Mouse (Mus musculus): ENCODE results near the gene Slc51a. TPM values are rescaled to one million over a fixed set of nuclear protein-coding genes. Genes with fewer than 3 reads are reported as not detected.
A peak's percentile ranks its signal among the peaks of the same experiment; 100 is the strongest.

Gene Slc51a
- total and polyA plus RNA-seq, 3 experiments = 0.08 to 0.17 TPM; not detected in 1

DNA sequence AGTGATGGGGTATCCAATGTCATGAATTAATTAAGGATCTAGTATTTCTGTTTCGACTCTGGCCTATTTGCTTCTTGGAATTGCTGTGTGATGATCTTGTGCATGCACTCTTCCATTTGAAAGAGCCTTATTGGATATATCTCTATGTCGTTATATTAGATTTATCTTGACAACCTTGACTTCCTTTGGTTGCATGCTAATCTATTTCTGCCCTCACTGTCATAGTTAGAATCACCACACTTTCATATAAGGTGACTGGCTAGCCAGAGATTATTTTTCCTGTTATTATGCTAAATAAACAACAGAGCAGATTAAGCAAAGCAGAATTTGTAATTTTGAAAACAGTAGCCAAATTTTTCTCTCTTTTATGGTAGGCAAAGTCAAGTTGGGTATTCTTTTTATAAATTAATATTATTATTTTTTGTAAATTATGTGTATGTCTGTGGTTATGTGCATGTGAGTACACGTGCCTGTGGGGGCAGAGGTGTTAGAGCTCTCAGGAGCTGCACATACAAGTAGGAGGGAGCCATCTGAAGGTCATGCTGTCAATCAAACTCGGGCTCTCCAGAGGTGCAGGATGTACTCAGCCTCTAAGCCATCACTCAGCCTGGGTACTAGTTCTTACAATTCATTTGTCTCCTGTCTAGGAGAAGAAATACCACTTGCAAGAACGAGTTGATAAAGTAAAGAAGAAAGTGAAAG, 18.1 kb downstream of the Slc51a start:
- TF ChIP-seq RAD21 (IDR thresholded peaks at IDR 0.05; ENCODE audit: low read depth, low read length) = no peak
- TF ChIP-seq NRF1 (IDR thresholded peaks at IDR 0.05; ENCODE audit: low read depth, low read length) = no peak
- TF ChIP-seq CTCF (conservative IDR thresholded peaks at IDR 0.05 in 1 of 2, IDR thresholded peaks at IDR 0.05 in 1 of 2; ENCODE audit: low read depth in 2 of 2, low read length in 2 of 2) = no peak
- no peak for TF ChIP-seq MAZ (IDR thresholded peaks at IDR 0.05; ENCODE audit: low read depth, low read length)
- TF ChIP-seq TBP (conservative IDR thresholded peaks at IDR 0.05; ENCODE audit: low read depth, low read length) = no peak
- no peak for TF ChIP-seq MAFK (IDR thresholded peaks at IDR 0.05; ENCODE audit: insufficient replicate concordance, low read length)
- no peak for TF ChIP-seq RCOR1 (conservative IDR thresholded peaks at IDR 0.05; ENCODE audit: low read depth, low read length)
- TF ChIP-seq IRF4 (IDR thresholded peaks at IDR 0.05; ENCODE audit: low read depth, low read length) = no peak
- TF ChIP-seq MEF2A (IDR thresholded peaks at IDR 0.05; ENCODE audit: borderline replicate concordance, low read depth, low read length) = no peak
- no peak for TF ChIP-seq HCFC1 (IDR thresholded peaks at IDR 0.05; ENCODE audit: low read depth, low read length)
- no peak for TF ChIP-seq SMC3 (IDR thresholded peaks at IDR 0.05; ENCODE audit: low read depth, low read length)
- no peak for TF ChIP-seq JUN (IDR thresholded peaks at IDR 0.05; ENCODE audit: insufficient read depth, low read depth, low read length)
- TF ChIP-seq POLR2A (IDR thresholded peaks at IDR 0.05; ENCODE audit: low read depth, low read length) = no peak
- TF ChIP-seq POLR2AphosphoS2 (IDR thresholded peaks at IDR 0.05; ENCODE audit: low read depth, low read length) = no peak
- no peak for TF ChIP-seq GABPA (IDR thresholded peaks at IDR 0.05; ENCODE audit: insufficient replicate concordance, low read depth, low read length)
- TF ChIP-seq EP300 (IDR thresholded peaks at IDR 0.05; ENCODE audit: low read length) = no peak
- TF ChIP-seq CHD2 (IDR thresholded peaks at IDR 0.05; ENCODE audit: low read length) = no peak
- in situ Hi-C loops (cut with MboI; ENCODE audit: low pct_ligation_motif_present, low pct_unique_long_range_greater_than_20kb, low sequenced_read_pairs) (loop anchor here (10.0 to 25.0 kb wide), 2 partner anchors 207 to 365 kb away; partner anchors contain the start of gene Smco1), dilution Hi-C loops (cut with MboI; ENCODE audit: extremely low pct_ligation_motif_present, extremely low pct_unique_long_range_greater_than_20kb, low sequenced_read_pairs) (no loop called here)
- Histone ChIP-seq H3K9me3 (replicated peaks; ENCODE audit: low read length) (no peaks in the 10 kb centered on the region), H3K36me3 (replicated peaks in 1 of 2; ENCODE audit: control insufficient read depth in 1 of 2, insufficient read depth in 1 of 2, low read length in 1 of 2) (peaks cover 25 to 58% of the 10 kb centered on the region in 2 experiments), H3K4me1 (ENCODE audit: control insufficient read depth in 1 of 2, insufficient read depth in 2 of 2) (peaks cover 7 to 53% of the 10 kb centered on the region in 2 experiments; a peak in 3 of 4 replicates), H3K4me3 (replicated peaks in 1 of 3; ENCODE audit: low read depth in 2 of 3, low read length in 2 of 3, poor library complexity in 1 of 3) (no peak overlapping the region), H3K4me2 (ENCODE audit: insufficient read depth, low read depth, poor library complexity, severe bottlenecking) (no peak overlapping the region), H3K27ac (ENCODE audit: insufficient read depth, low read depth) (no peak overlapping the region), H3K9ac (ENCODE audit: insufficient read depth, low read depth) (no peak overlapping the region), H3K79me2 (replicated peaks; ENCODE audit: control insufficient read depth, extremely low read depth, insufficient read depth, poor library complexity, severe bottlenecking) (no peaks in the 10 kb centered on the region), H3K27me3 (replicated peaks) (no peaks in the 10 kb centered on the region)
- DNase-seq (ENCODE audit: extremely low read depth) = no peak

DNA sequence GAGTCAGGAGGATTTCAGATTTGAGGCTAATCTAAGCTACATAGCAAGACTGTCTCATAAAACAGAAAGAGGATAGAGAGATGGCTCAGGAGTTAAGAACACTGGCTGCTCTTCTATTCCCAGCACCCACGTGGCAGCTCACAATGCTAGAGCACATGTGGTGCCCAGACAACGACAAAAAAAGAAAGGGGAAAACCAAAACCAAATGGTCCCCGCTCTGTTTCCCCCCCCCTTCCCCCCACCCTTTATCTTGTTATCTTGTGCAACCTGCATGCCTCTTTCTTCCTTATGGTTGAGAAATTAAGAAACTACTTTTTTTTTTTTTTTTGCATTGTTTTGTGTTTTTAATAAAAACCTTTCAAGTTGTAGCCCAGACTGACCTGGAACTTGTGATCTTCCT, 19.2 kb downstream of the Slc51a start:
- Histone ChIP-seq H3K27me3 (replicated peaks) (no peaks in the 10 kb centered on the region), H3K27ac (ENCODE audit: insufficient read depth, low read depth) (no peak overlapping the region), H3K4me1 (ENCODE audit: control insufficient read depth in 1 of 2, insufficient read depth in 2 of 2) (peaks cover 7 to 53% of the 10 kb centered on the region in 2 experiments; a peak in 3 of 4 replicates), H3K9me3 (replicated peaks; ENCODE audit: low read length) (no peaks in the 10 kb centered on the region), H3K36me3 (replicated peaks in 1 of 2; ENCODE audit: control insufficient read depth in 1 of 2, insufficient read depth in 1 of 2, low read length in 1 of 2) (peaks cover 30 to 61% of the 10 kb centered on the region in 2 experiments), H3K4me2 (ENCODE audit: insufficient read depth, low read depth, poor library complexity, severe bottlenecking) (no peak overlapping the region), H3K9ac (ENCODE audit: insufficient read depth, low read depth) (no peak overlapping the region), H3K4me3 (replicated peaks in 1 of 3; ENCODE audit: low read depth in 2 of 3, low read length in 2 of 3, poor library complexity in 1 of 3) (no peak overlapping the region), H3K79me2 (replicated peaks; ENCODE audit: control insufficient read depth, extremely low read depth, insufficient read depth, poor library complexity, severe bottlenecking) (no peaks in the 10 kb centered on the region)
- TF ChIP-seq MAZ (IDR thresholded peaks at IDR 0.05; ENCODE audit: low read depth, low read length) (peak; percentile 83), ZNF384 (IDR thresholded peaks at IDR 0.05; ENCODE audit: low read depth, low read length) (peak; percentile 28; the same call in 1 of the 2 replicates), PAX5 (IDR thresholded peaks at IDR 0.05; ENCODE audit: low read length) (no peak), E2F4 (IDR thresholded peaks at IDR 0.05; ENCODE audit: insufficient replicate concordance, low read depth, low read length) (no peak), MYC (IDR thresholded peaks at IDR 0.05; ENCODE audit: low read depth, low read length) (peak; percentile 99), TCF12 (IDR thresholded peaks at IDR 0.05; ENCODE audit: low read depth, low read length) (0 out of 2 replicates have a peak, but pooled peaks have one; percentile 24), BHLHE40 (IDR thresholded peaks at IDR 0.05; ENCODE audit: low read depth, low read length) (0 out of 2 replicates have a peak, but pooled peaks have one; percentile 24), MXI1 (IDR thresholded peaks at IDR 0.05; ENCODE audit: low read depth, low read length) (peak; percentile 91; the same call in 1 of the 2 replicates), ZKSCAN1 (IDR thresholded peaks at IDR 0.05; ENCODE audit: borderline replicate concordance, low read depth, low read length) (no peak), POLR2A (IDR thresholded peaks at IDR 0.05; ENCODE audit: low read depth, low read length) (no peak), MAX (IDR thresholded peaks at IDR 0.05; ENCODE audit: low read length) (peak; percentile 96), MEF2A (IDR thresholded peaks at IDR 0.05; ENCODE audit: borderline replicate concordance, low read depth, low read length) (0 out of 2 replicates have a peak, but pooled peaks have one; percentile 35)
- in situ Hi-C loops (cut with MboI; ENCODE audit: low pct_ligation_motif_present, low pct_unique_long_range_greater_than_20kb, low sequenced_read_pairs) (loop anchor here (10.0 to 25.0 kb wide), 2 partner anchors 206 to 364 kb away; partner anchors contain the start of gene Smco1), dilution Hi-C loops (cut with MboI; ENCODE audit: extremely low pct_ligation_motif_present, extremely low pct_unique_long_range_greater_than_20kb, low sequenced_read_pairs) (no loop called here)
- peak; percentile 56 for DNase-seq (ENCODE audit: extremely low read depth)
